Mouse (Mus musculus): ENCODE data around the gene Ankrd11. TPM values are rescaled to one million over a fixed set of nuclear protein-coding genes. Genes with fewer than 3 reads are reported as not detected.
A peak's percentile ranks its signal among the peaks of the same experiment; 100 is the strongest.

The Ankrd11 gene
- polyA plus RNA-seq, 1 experiment: 32.5 TPM

DNA sequence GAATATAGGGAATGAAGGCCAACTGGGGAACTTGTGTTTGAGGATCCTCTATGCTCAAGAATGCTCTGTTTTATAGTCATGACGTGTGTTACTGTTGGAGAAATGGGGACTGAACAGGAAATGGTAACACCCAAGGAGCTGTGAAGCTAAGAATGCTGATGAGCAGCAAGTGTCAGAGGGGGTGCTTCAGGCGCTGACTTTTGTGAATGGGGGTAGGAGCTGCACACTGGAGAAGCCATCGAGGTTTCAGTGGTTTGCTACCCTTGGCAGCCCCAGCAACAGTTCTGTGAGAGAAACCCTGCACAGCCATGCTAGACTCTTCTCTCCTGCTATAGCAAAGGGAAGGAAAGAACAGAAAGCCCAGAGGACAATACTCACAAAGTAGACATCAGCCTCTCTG lies 129.9 kb downstream of the Ankrd11 start:
- Histone ChIP-seq H3K4me3 (ENCODE audit: insufficient read depth, poor library complexity, severe bottlenecking) (no peak overlapping the region), H3K27me3 (ENCODE audit: control insufficient read depth, insufficient read depth, insufficient read length) (no peaks in the 10 kb centered on the region), H3ac (ENCODE audit: control insufficient read depth, insufficient read length, low read depth) (no peak overlapping the region), H3K36me3 (ENCODE audit: control insufficient read depth, insufficient read depth) (peaks cover 36% of the 10 kb centered on the region), H3K79me2 (ENCODE audit: control insufficient read depth, insufficient read depth) (peaks cover 90% of the 10 kb centered on the region), H3K79me3 (ENCODE audit: low read depth) (peaks cover 42% of the 10 kb centered on the region)
- TF ChIP-seq USF1 (IDR thresholded peaks at IDR 0.05; ENCODE audit: low read depth) (no peak), MAX (IDR thresholded peaks at IDR 0.05) (no peak), MYOG (IDR thresholded peaks at IDR 0.05; ENCODE audit: control insufficient read depth, extremely low read depth, insufficient read length) (no peak), MYOD1 (IDR thresholded peaks at IDR 0.05; ENCODE audit: control insufficient read depth, insufficient read length, low read depth) (no peak), CEBPB (IDR thresholded peaks at IDR 0.05; ENCODE audit: low read depth) (no peak), CTCF (IDR thresholded peaks at IDR 0.05; ENCODE audit: control insufficient read depth, insufficient read depth, insufficient read length) (no peak), FOSL1 (IDR thresholded peaks at IDR 0.05; ENCODE audit: insufficient read depth, low read length, poor library complexity, severe bottlenecking) (no peak)

DNA sequence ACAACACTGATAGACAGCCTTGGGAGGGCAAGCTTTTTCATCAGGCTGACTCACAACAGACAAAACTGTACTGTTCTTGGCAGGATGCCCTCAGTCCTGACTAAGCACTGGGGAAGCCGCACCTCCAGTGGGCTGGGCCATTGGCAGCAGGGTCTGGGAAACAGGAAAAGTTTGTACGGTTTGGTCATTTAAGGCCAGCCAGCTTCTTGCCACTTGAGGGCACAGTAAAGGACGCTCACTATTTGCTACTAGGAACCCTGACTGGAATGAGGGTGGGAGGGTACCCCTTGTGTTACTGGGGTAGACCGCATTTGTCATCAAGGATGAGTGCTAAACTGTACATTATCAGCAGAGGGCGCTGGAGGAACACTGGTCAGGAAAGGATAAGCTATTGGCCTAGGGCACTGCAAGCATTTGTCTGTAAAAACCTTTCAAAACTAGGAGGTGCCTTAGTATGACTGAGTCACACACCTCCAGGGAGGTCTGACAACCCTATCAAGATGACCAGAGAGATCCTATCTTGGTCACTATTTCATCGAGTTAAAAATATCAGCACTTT lies 135.5 kb downstream of the Ankrd11 start:
- Histone ChIP-seq H3K4me3 (ENCODE audit: insufficient read depth, poor library complexity, severe bottlenecking) (no peak overlapping the region), H3K36me3 (ENCODE audit: control insufficient read depth, insufficient read depth) (peaks cover 15% of the 10 kb centered on the region), H3K27me3 (ENCODE audit: control insufficient read depth, insufficient read depth, insufficient read length) (no peaks in the 10 kb centered on the region), H3K79me3 (ENCODE audit: low read depth) (peaks cover 57% of the 10 kb centered on the region), H3K79me2 (ENCODE audit: control insufficient read depth, insufficient read depth) (peaks cover 84% of the 10 kb centered on the region), H3ac (ENCODE audit: control insufficient read depth, insufficient read length, low read depth) (no peak overlapping the region)
- peak; percentile 53 for TF ChIP-seq FOSL1 (IDR thresholded peaks at IDR 0.05; ENCODE audit: insufficient read depth, low read length, poor library complexity, severe bottlenecking)
- TF ChIP-seq CTCF (IDR thresholded peaks at IDR 0.05; ENCODE audit: control insufficient read depth, insufficient read depth, insufficient read length): peak; percentile 54
- TF ChIP-seq CEBPB (IDR thresholded peaks at IDR 0.05; ENCODE audit: low read depth): no peak
- no peak for TF ChIP-seq MYOG (IDR thresholded peaks at IDR 0.05; ENCODE audit: control insufficient read depth, extremely low read depth, insufficient read length)
- no peak for TF ChIP-seq MYOD1 (IDR thresholded peaks at IDR 0.05; ENCODE audit: control insufficient read depth, insufficient read length, low read depth)

DNA sequence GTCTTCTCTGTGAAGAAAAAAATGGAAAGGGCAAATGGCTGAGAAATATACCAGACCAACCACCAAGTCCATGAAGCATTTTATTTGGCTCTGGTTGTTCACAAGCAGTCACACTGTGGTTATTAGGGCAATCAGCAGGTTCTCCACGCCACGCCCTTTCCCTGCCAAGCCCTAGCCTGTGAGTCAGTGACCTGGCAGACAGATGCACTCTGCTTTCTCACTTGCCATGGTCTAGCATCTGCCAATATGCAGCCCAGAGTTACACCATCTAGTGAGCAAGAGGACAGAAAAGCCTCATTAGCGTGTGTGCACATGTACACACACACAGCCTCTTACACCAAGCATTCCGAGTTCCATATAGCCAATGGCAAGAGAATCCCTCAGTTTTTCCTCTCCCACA lies 136.7 kb downstream of the Ankrd11 start:
- Histone ChIP-seq H3ac (ENCODE audit: control insufficient read depth, insufficient read length, low read depth) (no peak overlapping the region), H3K4me3 (ENCODE audit: insufficient read depth, poor library complexity, severe bottlenecking) (no peak overlapping the region), H3K36me3 (ENCODE audit: control insufficient read depth, insufficient read depth) (peaks cover 16% of the 10 kb centered on the region), H3K79me2 (ENCODE audit: control insufficient read depth, insufficient read depth) (peaks cover 84% of the 10 kb centered on the region), H3K79me3 (ENCODE audit: low read depth) (peaks cover 56% of the 10 kb centered on the region), H3K27me3 (ENCODE audit: control insufficient read depth, insufficient read depth, insufficient read length) (no peaks in the 10 kb centered on the region)
- TF ChIP-seq MAX (IDR thresholded peaks at IDR 0.05) (peak; percentile 33), CEBPB (IDR thresholded peaks at IDR 0.05; ENCODE audit: low read depth) (peak; percentile 19), MYOD1 (IDR thresholded peaks at IDR 0.05; ENCODE audit: control insufficient read depth, insufficient read length, low read depth) (peak; percentile 63), CTCF (IDR thresholded peaks at IDR 0.05; ENCODE audit: control insufficient read depth, insufficient read depth, insufficient read length) (no peak)

DNA sequence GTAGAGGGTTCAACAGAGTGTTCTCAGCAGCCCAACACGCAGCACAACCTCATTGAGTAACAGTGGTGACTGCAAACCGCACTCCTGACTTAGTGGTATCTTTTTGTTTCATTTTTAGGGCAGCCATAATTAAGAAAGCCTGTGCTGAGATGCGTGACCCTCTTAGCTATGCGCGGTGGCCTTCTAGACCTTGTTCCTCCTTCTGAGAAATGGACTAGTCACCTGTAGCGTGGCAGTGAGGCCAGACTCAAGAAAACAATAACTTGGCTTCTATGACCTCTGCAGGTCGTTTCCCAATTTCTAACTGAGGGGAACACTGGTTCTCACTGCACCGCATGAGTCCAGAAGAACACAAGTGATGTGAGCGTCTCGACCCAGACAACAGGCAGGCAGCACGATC lies 137.6 kb downstream of the Ankrd11 start:
- no peaks in the 10 kb centered on the region for H3K27me3 ChIP-seq (ENCODE audit: control insufficient read depth, insufficient read depth, insufficient read length)
- no peak overlapping the region for H3ac ChIP-seq (ENCODE audit: control insufficient read depth, insufficient read length, low read depth)
- TF ChIP-seq USF1 (IDR thresholded peaks at IDR 0.05; ENCODE audit: low read depth): no peak
- no peak for TF ChIP-seq MAX (IDR thresholded peaks at IDR 0.05)
- no peak for TF ChIP-seq MYOG (IDR thresholded peaks at IDR 0.05; ENCODE audit: control insufficient read depth, extremely low read depth, insufficient read length)
- TF ChIP-seq CTCF (IDR thresholded peaks at IDR 0.05; ENCODE audit: control insufficient read depth, insufficient read depth, insufficient read length): no peak
- peaks cover 52% of the 10 kb centered on the region for H3K79me3 ChIP-seq (ENCODE audit: low read depth)
- peaks cover 24% of the 10 kb centered on the region for H3K36me3 ChIP-seq (ENCODE audit: control insufficient read depth, insufficient read depth)
- peaks cover 80% of the 10 kb centered on the region for H3K79me2 ChIP-seq (ENCODE audit: control insufficient read depth, insufficient read depth)
- H3K4me3 ChIP-seq (ENCODE audit: insufficient read depth, poor library complexity, severe bottlenecking): no peak overlapping the region

DNA sequence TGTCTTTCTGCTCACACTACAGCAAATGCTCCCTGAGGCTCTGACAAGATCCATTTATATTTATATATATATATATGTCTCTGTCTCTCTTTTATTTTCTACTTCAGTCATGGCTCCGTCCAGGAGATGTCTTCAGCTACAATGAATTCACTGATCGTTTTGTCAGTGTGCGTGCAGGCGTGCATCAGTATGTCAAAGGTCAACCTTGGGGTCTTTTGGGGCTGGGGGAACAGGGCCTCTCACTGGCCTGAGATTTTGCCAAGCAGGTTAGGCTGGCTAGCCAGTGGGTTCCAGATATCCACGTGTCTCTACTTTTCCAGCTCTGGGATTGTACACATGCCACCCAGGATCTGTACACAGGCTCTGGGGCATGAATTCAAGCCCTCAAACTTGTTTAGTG lies 139.1 kb downstream of the Ankrd11 start:
- no peak overlapping the region for H3ac ChIP-seq (ENCODE audit: control insufficient read depth, insufficient read length, low read depth)
- H3K79me2 ChIP-seq (ENCODE audit: control insufficient read depth, insufficient read depth): peaks cover 65% of the 10 kb centered on the region
- TF ChIP-seq MYOD1 (IDR thresholded peaks at IDR 0.05; ENCODE audit: control insufficient read depth, insufficient read length, low read depth) (no peak), CTCF (IDR thresholded peaks at IDR 0.05; ENCODE audit: control insufficient read depth, insufficient read depth, insufficient read length) (no peak), MAX (IDR thresholded peaks at IDR 0.05) (no peak), CEBPB (IDR thresholded peaks at IDR 0.05; ENCODE audit: low read depth) (no peak), MYOG (IDR thresholded peaks at IDR 0.05; ENCODE audit: control insufficient read depth, extremely low read depth, insufficient read length) (no peak), FOSL1 (IDR thresholded peaks at IDR 0.05; ENCODE audit: insufficient read depth, low read length, poor library complexity, severe bottlenecking) (no peak), USF1 (IDR thresholded peaks at IDR 0.05; ENCODE audit: low read depth) (no peak)
- no peak overlapping the region for H3K4me3 ChIP-seq (ENCODE audit: insufficient read depth, poor library complexity, severe bottlenecking)
- H3K36me3 ChIP-seq (ENCODE audit: control insufficient read depth, insufficient read depth): peaks cover 26% of the 10 kb centered on the region
- H3K79me3 ChIP-seq (ENCODE audit: low read depth): peaks cover 46% of the 10 kb centered on the region
- no peaks in the 10 kb centered on the region for H3K27me3 ChIP-seq (ENCODE audit: control insufficient read depth, insufficient read depth, insufficient read length)

DNA sequence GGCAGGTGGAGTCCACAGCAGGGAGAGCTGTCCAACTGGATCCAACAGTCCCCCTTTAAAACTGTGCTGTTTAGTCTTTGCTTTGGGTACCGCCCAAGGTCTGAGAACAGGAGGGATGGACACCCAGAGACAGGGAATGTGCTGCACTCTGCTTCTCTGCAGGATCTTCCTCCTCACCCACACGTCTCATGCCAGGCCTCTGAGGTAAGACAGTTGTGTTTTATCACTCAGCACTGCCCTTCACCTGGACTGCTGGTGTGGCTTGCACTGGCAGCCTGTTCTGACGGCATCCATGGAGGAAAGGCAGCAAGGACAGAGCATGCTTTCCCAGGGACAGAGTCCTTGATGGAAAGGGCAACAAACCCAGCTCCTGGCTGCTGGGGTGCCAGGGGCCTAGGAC lies 139.5 kb downstream of the Ankrd11 start:
- H3K79me3 ChIP-seq (ENCODE audit: low read depth): peaks cover 46% of the 10 kb centered on the region
- H3K36me3 ChIP-seq (ENCODE audit: control insufficient read depth, insufficient read depth): peaks cover 26% of the 10 kb centered on the region
- H3ac ChIP-seq (ENCODE audit: control insufficient read depth, insufficient read length, low read depth): no peak overlapping the region
- H3K79me2 ChIP-seq (ENCODE audit: control insufficient read depth, insufficient read depth): peaks cover 65% of the 10 kb centered on the region
- TF ChIP-seq USF1 (IDR thresholded peaks at IDR 0.05; ENCODE audit: low read depth): no peak
- TF ChIP-seq CTCF (IDR thresholded peaks at IDR 0.05; ENCODE audit: control insufficient read depth, insufficient read depth, insufficient read length): no peak
- no peaks in the 10 kb centered on the region for H3K27me3 ChIP-seq (ENCODE audit: control insufficient read depth, insufficient read depth, insufficient read length)
- H3K4me3 ChIP-seq (ENCODE audit: insufficient read depth, poor library complexity, severe bottlenecking): no peak overlapping the region

Data from C2C12 (cell line).